Mouse (Mus musculus): ENCODE measurements around the gene Igdcc3.

DNA sequence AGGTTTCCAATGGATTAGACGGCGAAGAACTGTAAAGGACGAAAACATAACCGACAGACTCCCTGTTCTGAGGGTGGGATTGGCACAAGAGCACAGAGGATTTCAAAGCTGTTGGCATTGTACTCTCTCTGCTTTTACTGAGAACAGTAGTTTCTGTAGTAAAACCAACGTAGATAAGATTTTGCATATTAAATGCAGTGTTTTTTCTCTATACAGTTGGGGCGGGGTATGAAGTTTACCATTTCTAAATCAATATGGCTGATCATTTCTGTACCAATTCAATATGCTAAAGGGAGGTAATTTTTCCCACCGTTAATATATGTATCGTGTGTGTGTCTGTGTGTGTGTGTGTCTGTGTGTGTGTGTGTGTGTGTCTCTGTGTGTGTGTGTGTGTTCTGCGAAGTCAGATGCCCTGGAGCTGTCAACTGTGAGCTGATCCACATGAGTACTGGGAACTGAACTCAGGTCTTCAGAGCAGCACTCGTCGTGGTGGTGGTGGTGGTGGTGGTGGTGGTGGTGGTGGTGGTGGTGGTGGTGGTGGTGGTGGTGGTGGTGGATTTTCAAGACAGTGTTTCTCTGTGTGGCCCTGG, 61.3 kb downstream of the Igdcc3 start:
- TF ChIP-seq CTCF (IDR thresholded peaks at IDR 0.05) (no peak), EP300 (IDR thresholded peaks at IDR 0.05) (no peak)

All from lung, postnatal 0 days (tissue).